Mouse (Mus musculus) myocyte (in vitro differentiated cells): ENCODE measurements around the gene Gm17657.

ENCODE experiments used
- CEBPB ChIP-seq: IDR thresholded peaks from 2 replicates; pipeline ENCODE4 v1.6.1; 2011; ENCODE audit warnings: mild to moderate bottlenecking, moderate library complexity; ENCODE audit not compliant: poor library complexity, insufficient read depth, severe bottlenecking
- E2F4 ChIP-seq: IDR thresholded peaks from one replicate; pipeline ENCODE4 v1.6.1; 2011; ENCODE audit warnings: mild to moderate bottlenecking, control low read depth, moderate library complexity; ENCODE audit not compliant: insufficient read depth
- MAX ChIP-seq: IDR thresholded peaks from one replicate; pipeline ENCODE4 v1.6.1; 2011; ENCODE audit warnings: low read depth, mild to moderate bottlenecking, control low read depth
- MYOD1 ChIP-seq, 3 experiments: IDR thresholded peaks; one replicate each; pipeline ENCODE4 v1.6.1; 2011; ENCODE audit warnings: control low read depth in 2 of 3, low read depth in 2 of 3, mild to moderate bottlenecking in 2 of 3, moderate library complexity in 1 of 3; ENCODE audit not compliant: insufficient read length in 2 of 3, control insufficient read depth in 1 of 3
- MYOG ChIP-seq, 3 experiments: IDR thresholded peaks; one replicate each; pipeline ENCODE4 v1.6.1; 2011; ENCODE audit warnings: control low read depth in 2 of 3, low read depth in 2 of 3, mild to moderate bottlenecking in 2 of 3; ENCODE audit not compliant: insufficient read length in 2 of 3, control insufficient read depth in 1 of 3, insufficient read depth in 1 of 3
- POLR2A ChIP-seq: IDR thresholded peaks from one replicate; pipeline ENCODE4 v1.6.1; 2011; ENCODE audit warnings: low read depth, mild to moderate bottlenecking, control low read depth, moderate library complexity; ENCODE audit not compliant: insufficient read length
- POLR2AphosphoS2 ChIP-seq: IDR thresholded peaks from one replicate; pipeline ENCODE4 v1.6.1; 2011; ENCODE audit warnings: low read depth, control low read depth; ENCODE audit not compliant: insufficient read length
- REST ChIP-seq: IDR thresholded peaks from one replicate; pipeline ENCODE4 v1.6.1; 2011; ENCODE audit warnings: mild to moderate bottlenecking, control low read depth, moderate library complexity; ENCODE audit not compliant: insufficient read depth, insufficient read length
- SRF ChIP-seq: IDR thresholded peaks from one replicate; pipeline ENCODE4 v1.6.1; 2011; ENCODE audit warnings: low read depth; ENCODE audit not compliant: control insufficient read depth, insufficient read length
- TCF12 ChIP-seq: IDR thresholded peaks from one replicate; pipeline ENCODE4 v1.6.1; 2011; ENCODE audit warnings: mild to moderate bottlenecking, control low read depth; ENCODE audit not compliant: poor library complexity, insufficient read depth, severe bottlenecking
- TCF3 ChIP-seq: IDR thresholded peaks from one replicate; pipeline ENCODE4 v1.6.1; 2011; ENCODE audit warnings: low read depth, control low read depth; ENCODE audit not compliant: insufficient read length
- USF1 ChIP-seq: IDR thresholded peaks from one replicate; pipeline ENCODE4 v1.6.1; 2011; ENCODE audit warnings: low read depth, mild to moderate bottlenecking, control low read depth, moderate library complexity

DNA sequence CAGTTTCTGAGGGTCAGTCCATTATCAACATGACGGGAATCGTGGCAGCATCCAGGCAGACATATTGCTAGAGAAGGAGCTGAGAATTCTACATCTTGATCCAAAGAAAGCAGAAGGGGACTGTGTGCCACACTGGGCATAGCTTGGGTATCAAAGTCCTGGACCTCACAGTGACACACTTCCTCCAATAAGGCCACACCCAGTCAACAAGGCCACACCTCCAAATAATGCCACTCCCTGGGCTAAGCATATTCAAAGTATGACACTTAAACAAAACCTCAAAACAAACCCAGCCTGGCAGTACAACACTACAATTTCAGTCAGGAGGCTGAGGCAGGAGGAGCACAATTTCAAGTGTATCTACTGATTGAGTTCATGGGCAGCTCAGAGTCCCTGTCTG, 66.2 kb downstream of the Gm17657 start:
- TF ChIP-seq POLR2A (no peak), MYOG (IDR thresholded peaks at IDR 0.05; ENCODE audit: control insufficient read depth in 1 of 3, insufficient read depth in 1 of 3, insufficient read length in 2 of 3, low read depth in 2 of 3) (no peak), E2F4 (no peak), CEBPB (no peak), TCF3 (no peak), SRF (no peak), MAX (no peak), USF1 (no peak), MYOD1 (IDR thresholded peaks at IDR 0.05; ENCODE audit: control insufficient read depth in 1 of 3, insufficient read length in 2 of 3, low read depth in 2 of 3) (no peak), REST (no peak), POLR2AphosphoS2 (no peak), TCF12 (no peak)
